Mouse (Mus musculus): ENCODE measurements around the gene Spred2.

DNA sequence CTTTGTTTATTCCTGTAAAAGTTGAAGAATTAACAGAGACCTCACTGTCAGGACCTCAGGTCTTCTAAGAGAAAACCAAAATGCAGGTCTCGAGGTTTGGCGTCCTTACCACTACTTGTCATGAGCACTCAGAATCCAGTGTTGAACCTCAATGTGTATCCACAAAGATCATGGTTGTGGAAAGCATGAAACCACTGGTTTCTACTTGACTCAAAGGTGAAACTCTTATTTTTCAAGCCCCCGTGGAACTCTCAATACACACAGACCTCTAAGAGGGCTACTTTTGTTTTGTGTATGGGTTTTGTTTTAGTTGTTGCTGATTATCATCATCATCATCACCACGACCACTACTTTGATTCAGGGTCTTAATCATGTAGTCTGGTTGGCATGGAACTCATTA, 2.0 kb upstream of the Spred2 start:
- TF ChIP-seq GATA2 (IDR thresholded peaks at IDR 0.05; ENCODE audit: borderline replicate concordance, low read depth, low read length) (no peak), CTCF (IDR thresholded peaks at IDR 0.05; ENCODE audit: low read depth, low read length) (no peak), GATA1 (IDR thresholded peaks at IDR 0.05; ENCODE audit: borderline replicate concordance, low read length) (no peak), POLR2AphosphoS5 (IDR thresholded peaks at IDR 0.05; ENCODE audit: insufficient replicate concordance, low read depth, low read length) (no peak)

Measured in G1E (cell line).